Mouse (Mus musculus): Measurements from ENCODE around the gene Ddi1. TPM values are rescaled to one million over a fixed set of nuclear protein-coding genes. Genes with fewer than 3 reads are reported as not detected.

The Ddi1 gene
- total RNA-seq (2014; rRNA removed) (not detected in 2 replicates), polyA plus RNA-seq (2012; rRNA removed) (not detected in 2 replicates)

GRCm38 (mm10) chr9:6269796-6270280, at the start of gene Ddi1:
Ddi1 (minus strand) TSS chr9:6269846.
- TF ChIP-seq CTCF (IDR thresholded peaks at IDR 0.05; ENCODE audit: low read depth, low read length) (no peak), POLR2A (IDR thresholded peaks at IDR 0.05; ENCODE audit: extremely low read depth, insufficient read depth, low read length) (no peak)
- H3K4me3 ChIP-seq (ENCODE audit: insufficient read depth, low read depth, low read length), result no peak within 1 kb of the TSS
- H3K27ac ChIP-seq (replicated peaks; ENCODE audit: insufficient read depth, low read depth, low read length), result no peak within 1 kb of the TSS
- no peak within 1 kb of the TSS for H3K9ac ChIP-seq (ENCODE audit: low read depth, low read length)
- WGBS, result 66% methylated on average over 1 of the region's 1 CpGs
- H3K4me1 ChIP-seq (ENCODE audit: control insufficient read depth, insufficient read depth, low read length), result no peaks in the 10 kb centered on the region
- H3K79me2 ChIP-seq (ENCODE audit: control insufficient read depth, insufficient read depth, low read length), result no peaks in the 10 kb centered on the region
- H3K36me3 ChIP-seq (ENCODE audit: control insufficient read depth, insufficient read depth, low read length), result no peaks in the 10 kb centered on the region
- H3K27me3 ChIP-seq (ENCODE audit: control insufficient read depth, insufficient read depth, low read length), result no peaks in the 10 kb centered on the region
- DNase-seq (ENCODE audit: extremely low read depth, low read depth, low spot score), result no peak

- Histone ChIP-seq H3K4me1 (ENCODE audit: control insufficient read depth, insufficient read depth, low read length) (no peaks in the 10 kb centered on the region), H3K36me3 (ENCODE audit: control insufficient read depth, insufficient read depth, low read length) (no peaks in the 10 kb centered on the region), H3K27ac (replicated peaks; ENCODE audit: insufficient read depth, low read depth, low read length) (no peak overlapping the region), H3K4me3 (ENCODE audit: insufficient read depth, low read depth, low read length) (no peak overlapping the region), H3K9ac (ENCODE audit: low read depth, low read length) (no peak overlapping the region), H3K27me3 (ENCODE audit: control insufficient read depth, insufficient read depth, low read length) (no peaks in the 10 kb centered on the region), H3K79me2 (ENCODE audit: control insufficient read depth, insufficient read depth, low read length) (no peaks in the 10 kb centered on the region)
- WGBS, result 95% methylated on average over 1 of the region's 1 CpGs
- DNase-seq (ENCODE audit: extremely low read depth, low read depth, low spot score), result no peak
- TF ChIP-seq CTCF (IDR thresholded peaks at IDR 0.05; ENCODE audit: low read depth, low read length) (no peak), POLR2A (IDR thresholded peaks at IDR 0.05; ENCODE audit: extremely low read depth, insufficient read depth, low read length) (no peak)
Observed at GRCm38 (mm10) chr9:6317114-6317513, 47.5 kb upstream of the Ddi1 start.

GRCm38 (mm10) chr9:6305847-6306246, 36.2 kb upstream of the Ddi1 start:
- 85% methylated on average over 3 of the region's 3 CpGs for WGBS
- DNase-seq (ENCODE audit: extremely low read depth, low read depth, low spot score), result no peak
- TF ChIP-seq POLR2A (IDR thresholded peaks at IDR 0.05; ENCODE audit: extremely low read depth, insufficient read depth, low read length), result no peak
- no peak for TF ChIP-seq CTCF (IDR thresholded peaks at IDR 0.05; ENCODE audit: low read depth, low read length)

GRCm38 (mm10) chr9:6304590-6304989, 34.9 kb upstream of the Ddi1 start:
- 84% methylated on average over 3 of the region's 3 CpGs for WGBS
- no peaks in the 10 kb centered on the region for H3K27me3 ChIP-seq (ENCODE audit: control insufficient read depth, insufficient read depth, low read length)

More at GRCm38 (mm10) chr9:6305847-6306246, 36.2 kb upstream of the Ddi1 start:
- no peak overlapping the region for H3K27ac ChIP-seq (replicated peaks; ENCODE audit: insufficient read depth, low read depth, low read length)
- H3K4me3 ChIP-seq (ENCODE audit: insufficient read depth, low read depth, low read length), result no peak overlapping the region
- no peaks in the 10 kb centered on the region for H3K27me3 ChIP-seq (ENCODE audit: control insufficient read depth, insufficient read depth, low read length)
- H3K9ac ChIP-seq (ENCODE audit: low read depth, low read length), result no peak overlapping the region
- H3K79me2 ChIP-seq (ENCODE audit: control insufficient read depth, insufficient read depth, low read length), result no peaks in the 10 kb centered on the region
- H3K36me3 ChIP-seq (ENCODE audit: control insufficient read depth, insufficient read depth, low read length), result no peaks in the 10 kb centered on the region
- H3K4me1 ChIP-seq (ENCODE audit: control insufficient read depth, insufficient read depth, low read length), result no peaks in the 10 kb centered on the region

GRCm38 (mm10) chr9:6302050-6302449, 32.4 kb upstream of the Ddi1 start:
- DNase-seq (ENCODE audit: extremely low read depth, low read depth, low spot score), result peak; percentile 3
- H3K4me3 ChIP-seq (ENCODE audit: insufficient read depth, low read depth, low read length), result no peak overlapping the region
- 62% methylated on average over 3 of the region's 3 CpGs for WGBS
- no peak overlapping the region for H3K9ac ChIP-seq (ENCODE audit: low read depth, low read length)
- no peaks in the 10 kb centered on the region for H3K4me1 ChIP-seq (ENCODE audit: control insufficient read depth, insufficient read depth, low read length)
- no peaks in the 10 kb centered on the region for H3K79me2 ChIP-seq (ENCODE audit: control insufficient read depth, insufficient read depth, low read length)
- no peak for TF ChIP-seq POLR2A (IDR thresholded peaks at IDR 0.05; ENCODE audit: extremely low read depth, insufficient read depth, low read length)
- TF ChIP-seq CTCF (IDR thresholded peaks at IDR 0.05; ENCODE audit: low read depth, low read length), result no peak
- H3K36me3 ChIP-seq (ENCODE audit: control insufficient read depth, insufficient read depth, low read length), result no peaks in the 10 kb centered on the region
- H3K27ac ChIP-seq (replicated peaks; ENCODE audit: insufficient read depth, low read depth, low read length), result no peak overlapping the region
- H3K27me3 ChIP-seq (ENCODE audit: control insufficient read depth, insufficient read depth, low read length), result no peaks in the 10 kb centered on the region

More at GRCm38 (mm10) chr9:6304590-6304989, 34.9 kb upstream of the Ddi1 start:
- Histone ChIP-seq H3K27ac (replicated peaks; ENCODE audit: insufficient read depth, low read depth, low read length) (no peak overlapping the region), H3K79me2 (ENCODE audit: control insufficient read depth, insufficient read depth, low read length) (no peaks in the 10 kb centered on the region), H3K4me3 (ENCODE audit: insufficient read depth, low read depth, low read length) (no peak overlapping the region), H3K9ac (ENCODE audit: low read depth, low read length) (no peak overlapping the region), H3K36me3 (ENCODE audit: control insufficient read depth, insufficient read depth, low read length) (no peaks in the 10 kb centered on the region), H3K4me1 (ENCODE audit: control insufficient read depth, insufficient read depth, low read length) (no peaks in the 10 kb centered on the region)
- DNase-seq (ENCODE audit: extremely low read depth, low read depth, low spot score), result no peak
- no peak for TF ChIP-seq POLR2A (IDR thresholded peaks at IDR 0.05; ENCODE audit: extremely low read depth, insufficient read depth, low read length)
- TF ChIP-seq CTCF (IDR thresholded peaks at IDR 0.05; ENCODE audit: low read depth, low read length), result no peak

- no peaks in the 10 kb centered on the region for H3K4me1 ChIP-seq (ENCODE audit: control insufficient read depth, insufficient read depth, low read length)
- no peaks in the 10 kb centered on the region for H3K79me2 ChIP-seq (ENCODE audit: control insufficient read depth, insufficient read depth, low read length)
- no peak overlapping the region for H3K9ac ChIP-seq (ENCODE audit: low read depth, low read length)
- H3K27ac ChIP-seq (replicated peaks; ENCODE audit: insufficient read depth, low read depth, low read length), result no peak overlapping the region
- WGBS, result 66% methylated on average over 2 of the region's 2 CpGs
- no peak overlapping the region for H3K4me3 ChIP-seq (ENCODE audit: insufficient read depth, low read depth, low read length)
- DNase-seq (ENCODE audit: extremely low read depth, low read depth, low spot score), result no peak
- no peaks in the 10 kb centered on the region for H3K27me3 ChIP-seq (ENCODE audit: control insufficient read depth, insufficient read depth, low read length)
- no peak for TF ChIP-seq CTCF (IDR thresholded peaks at IDR 0.05; ENCODE audit: low read depth, low read length)
- TF ChIP-seq POLR2A (IDR thresholded peaks at IDR 0.05; ENCODE audit: extremely low read depth, insufficient read depth, low read length), result no peak
- no peaks in the 10 kb centered on the region for H3K36me3 ChIP-seq (ENCODE audit: control insufficient read depth, insufficient read depth, low read length)
Observed at GRCm38 (mm10) chr9:6298547-6298946, 28.9 kb upstream of the Ddi1 start.

Measured in liver, adult 2 months (tissue).